8 mouse cellular contexts compared by ENCODE assay signal in the genomic region with DNA sequence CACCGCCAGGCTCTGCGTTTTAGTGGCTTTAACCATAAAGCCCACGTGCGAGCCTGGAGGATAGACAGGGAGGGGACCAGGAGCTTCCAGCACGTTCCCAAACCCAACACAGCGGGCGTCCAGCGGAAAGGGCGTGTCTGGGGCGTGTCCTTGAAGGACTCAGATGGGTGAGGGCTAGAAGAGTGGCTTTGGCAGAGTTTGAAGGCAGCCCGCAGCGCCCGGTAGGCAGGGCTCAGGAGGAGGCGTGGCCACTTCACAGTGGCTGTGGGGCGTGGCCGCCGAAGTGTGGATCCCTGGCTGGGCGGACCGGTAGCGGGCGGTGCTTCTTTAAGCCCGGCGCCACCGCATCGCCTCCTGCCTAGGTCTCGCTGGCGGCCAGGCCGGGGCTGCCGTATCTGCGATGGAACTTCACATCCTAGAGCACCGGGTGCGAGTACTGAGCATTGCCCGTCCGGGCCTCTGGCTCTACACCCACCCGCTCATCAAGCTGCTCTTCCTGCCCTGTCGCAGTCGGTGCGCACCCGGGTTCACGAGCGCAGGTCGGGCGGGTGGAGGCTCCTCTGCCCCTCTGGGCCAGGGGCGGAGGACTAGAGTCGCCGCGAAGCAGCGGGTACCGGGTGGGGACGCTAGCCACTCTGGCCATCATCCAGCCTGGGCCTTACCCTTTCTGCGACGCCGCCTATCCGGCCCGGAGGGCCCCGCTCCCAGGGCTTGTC. TPM values are rescaled to one million over a fixed set of nuclear protein-coding genes. Genes with fewer than 3 reads are reported as not detected.
A peak's percentile ranks its signal among the peaks of the same experiment; 100 is the strongest.
DNase-seq lines count a peak whose midpoint lies in the region; ATAC-seq and TF ChIP-seq lines count a peak whose summit lies in the region.

A gene (plus strand): TSS at position 312 of the 716 bp plus-strand sequence.

- peaks cover 29% of the 10 kb centered on the region for H3K36me3 ChIP-seq in hindbrain, embryonic 13.5 days

- peaks cover 11% of the 10 kb centered on the region for H3K4me1 ChIP-seq in hindbrain, embryonic 13.5 days (replicated peaks)

- peak; percentile 100 for DNase-seq in R1 (ENCODE audit: low read depth, low spot score)
- peak; percentile 36 to 44 for DNase-seq in cerebellum, postnatal 36 days
- peak; percentile 32 to 42 for DNase-seq in frontal cortex, postnatal 25 days (ENCODE audit: low spot score in 2 of 2)
- DNase-seq in left cerebral cortex, adult 2 months (ENCODE audit: extremely low spot score in 1 of 2, low spot score in 2 of 2) = peak; percentile 61 to 68
- peak; percentile 52 to 70 for DNase-seq in right cerebral cortex, adult 2 months (ENCODE audit: low spot score in 2 of 2)
- DNase-seq in urinary bladder, postnatal 14 days (ENCODE audit: low spot score) = peak; percentile 94

- ATAC-seq in hindbrain, embryonic 13.5 days (ENCODE audit: low FRiP score) = peak; percentile 59
- peak; percentile 89 for ATAC-seq in megakaryocyte, adult 5-6 weeks (ENCODE audit: poor library complexity, severe bottlenecking)

- peak within 1 kb of the TSS; percentile 69 for H3K9ac ChIP-seq in hindbrain, embryonic 13.5 days

- TF ChIP-seq CTCF in left cerebral cortex, adult 2 months (IDR thresholded peaks at IDR 0.05) = no peak

- peak within 1 kb of the TSS; percentile 43 for H3K4me3 ChIP-seq in hindbrain, embryonic 13.5 days
- H3K4me3 ChIP-seq in left cerebral cortex, adult 2 months = peak within 1 kb of the TSS; percentile 46

- H3K27me3 ChIP-seq in hindbrain, embryonic 13.5 days = peaks cover 42% of the 10 kb centered on the region

- no peak within 1 kb of the TSS for H3K27ac ChIP-seq in hindbrain, embryonic 13.5 days
- peak within 1 kb of the TSS; percentile 84 for H3K27ac ChIP-seq in left cerebral cortex, adult 2 months

- intact Hi-C loops in left cerebral cortex, adult 2 months (cut with DNase I) = loop anchor here (10.0 kb wide), 1 partner anchor 213 kb away; no protein-coding TSS in a partner anchor

- H3K9me3 ChIP-seq in hindbrain, embryonic 13.5 days = no peaks in the 10 kb centered on the region

- WGBS in hindbrain, embryonic 13.5 days = 2% methylated on average over 56 of the region's 56 CpGs

- H3K4me2 ChIP-seq in hindbrain, embryonic 13.5 days = peak within 1 kb of the TSS; percentile 73

RNA-seq across cellular contexts. Expression of the gene that starts here (rescaled TPM):
- 2.2 and 2.3 TPM in 2 replicates for polyA plus RNA-seq in hindbrain, embryonic 13.5 days (2015; fragmentation: Nextera tagmentation; extraction: Ambion mirVana)
- total RNA-seq in left cerebral cortex, adult 2 months (2021) = 1 to 10 TPM; 3.9 to 4.2 TPM
- 1.2 and 1.3 TPM in 2 replicates for total RNA-seq in megakaryocyte, adult 5-6 weeks (2015)
- total RNA-seq in megakaryocyte, adult 5-6 weeks (2017) = 1.1 and 2.3 TPM in 2 replicates

Comparison
In these comparisons a context has a peak if more than half of its experiments do, and no peak if none do; other contexts are left out.
1. DNase-seq: peak in every context shown above with its lines; median percentile 100 in R1; 94 in urinary bladder, postnatal 14 days; 64 in left cerebral cortex, adult 2 months; 61 in right cerebral cortex, adult 2 months; 40 in cerebellum, postnatal 36 days; 37 in frontal cortex, postnatal 25 days.